Mouse (Mus musculus): ENCODE measurements around the gene Utrn. TPM values are rescaled to one million over a fixed set of nuclear protein-coding genes. Genes with fewer than 3 reads are reported as not detected.

Utrn gene
- polyA plus RNA-seq, 1 experiment = 31.4 TPM

GRCm38 (mm10) chr10:12339704-12340558 is 529.2 kb downstream of the Utrn start:
- TF ChIP-seq POLR2A (IDR thresholded peaks at IDR 0.05; ENCODE audit: borderline replicate concordance, control insufficient read depth, low read depth, low read length) = no peak
- no peak for TF ChIP-seq CTCF (IDR thresholded peaks at IDR 0.05; ENCODE audit: control insufficient read depth, insufficient read depth, low read length)
- Histone ChIP-seq H3K27ac (ENCODE audit: control insufficient read depth, insufficient read depth, low read depth, low read length, poor library complexity) (no peak overlapping the region), H3K4me3 (replicated peaks; ENCODE audit: control insufficient read depth, low read depth, low read length) (no peak overlapping the region), H3K4me1 (ENCODE audit: control insufficient read depth, insufficient read depth, low read length) (no peaks in the 10 kb centered on the region)
- WGBS = 74% methylated on average over 10 of the region's 10 CpGs

- Histone ChIP-seq H3K4me3 (replicated peaks; ENCODE audit: control insufficient read depth, low read depth, low read length) (no peak overlapping the region), H3K27ac (ENCODE audit: control insufficient read depth, insufficient read depth, low read depth, low read length, poor library complexity) (no peak overlapping the region), H3K4me1 (ENCODE audit: control insufficient read depth, insufficient read depth, low read length) (no peaks in the 10 kb centered on the region)
- TF ChIP-seq CTCF (IDR thresholded peaks at IDR 0.05; ENCODE audit: control insufficient read depth, insufficient read depth, low read length) = no peak
- no peak for TF ChIP-seq POLR2A (IDR thresholded peaks at IDR 0.05; ENCODE audit: borderline replicate concordance, control insufficient read depth, low read depth, low read length)
- WGBS = 78% methylated on average over 9 of the region's 9 CpGs
These were observed 530.0 kb downstream of the Utrn start for GRCm38 (mm10) chr10:12339005-12339703.

Other genes with a start within 250 kb of the Utrn start
- 13.2 and 28.8 TPM in 2 replicates for gene Stx11, start 94.9 kb upstream of the Utrn start, polyA plus RNA-seq (2011; ENCODE audit: insufficient read depth, insufficient read length, low replicate concordance, missing spikeins)
- 10.7 and 15.7 TPM in 2 replicates for gene Sf3b5, start 136.0 kb upstream of the Utrn start, polyA plus RNA-seq (2011; ENCODE audit: insufficient read depth, insufficient read length, low replicate concordance, missing spikeins)
- 2.9 and 3.1 TPM in 2 replicates for gene Plagl1, start 191.1 kb upstream of the Utrn start, polyA plus RNA-seq (2011; ENCODE audit: insufficient read depth, insufficient read length, low replicate concordance, missing spikeins)